Mouse (Mus musculus) limb, embryonic 12.5 days (tissue): ENCODE data around the gene Cd164l2. TPM values are rescaled to one million over a fixed set of nuclear protein-coding genes. Genes with fewer than 3 reads are reported as not detected.

Source experiments
- ATAC-seq: fragments of 200-750 bp; cut with Nextera tagmentation; 2 replicates; pipeline ENCODE4 v1.8.0; 2017; ENCODE audit warnings: low read depth, moderate TSS enrichment; ENCODE audit not compliant: insufficient number of reproducible peaks, insufficient read depth, low FRiP score, low TSS enrichment
- H3K27ac ChIP-seq: fragments of 300-500 bp; sonication (generic); 2 replicates; pipeline ENCODE4 v1.5.1; 2016; ENCODE audit warnings: mild to moderate bottlenecking, moderate library complexity
- H3K27me3 ChIP-seq: fragments of 300-500 bp; sonication (generic); 2 replicates; pipeline ENCODE4 v1.6.1; 2016; ENCODE audit warnings: mild to moderate bottlenecking, moderate library complexity
- H3K36me3 ChIP-seq: fragments of 300-500 bp; sonication (generic); 2 replicates; pipeline ENCODE4 v1.6.1; 2016; ENCODE audit warnings: mild to moderate bottlenecking, moderate library complexity
- H3K4me1 ChIP-seq: fragments of 300-500 bp; sonication (generic); replicated peaks from 2 replicates; pipeline ENCODE4 v1.6.1; 2016
- H3K4me2 ChIP-seq: fragments of 300-500 bp; sonication (generic); 2 replicates; pipeline ENCODE4 v1.6.1; 2016; ENCODE audit warnings: mild to moderate bottlenecking, moderate library complexity
- H3K4me3 ChIP-seq: fragments of 300-500 bp; sonication (generic); replicated peaks from 2 replicates; pipeline ENCODE4 v1.5.1; 2016; ENCODE audit warnings: mild to moderate bottlenecking
- H3K9ac ChIP-seq: fragments of 300-500 bp; sonication (generic); replicated peaks from 2 replicates; pipeline ENCODE4 v1.6.1; 2016; ENCODE audit warnings: mild to moderate bottlenecking, moderate library complexity
- H3K9me3 ChIP-seq: fragments of 300-500 bp; sonication (generic); 2 replicates; pipeline ENCODE4 v1.6.1; 2016; ENCODE audit warnings: mild to moderate bottlenecking, moderate library complexity
- WGBS: fragments of 180-500 bp; shearing (Covaris S2); methylation state at CpG from one replicate; pipeline ENCODE4 v1.1.7; 2016; 5-methylcytosine and 5-hydroxymethylcytosine counted together
- polyA plus RNA-seq: library from polyadenylated mRNA; unstranded; fragments of >200 nt; fragmentation: Nextera tagmentation; extraction: Ambion mirVana; gene quantifications from 2 replicates; pipeline ENCODE4 v1.2.1, GENCODE M21; 2016

Cd164l2 gene
- polyA plus RNA-seq, 1 experiment from 2014 or later, result 3.2 TPM

GRCm38 (mm10) chr4:133243538-133243937 is 31.6 kb downstream of the Cd164l2 start:
- H3K27me3 ChIP-seq, result peaks cover 71% of the 10 kb centered on the region
- H3K9me3 ChIP-seq, result no peaks in the 10 kb centered on the region
- no peak overlapping the region for H3K4me2 ChIP-seq
- H3K36me3 ChIP-seq, result no peaks in the 10 kb centered on the region
- no peak for ATAC-seq
- H3K4me1 ChIP-seq, result peaks cover 13% of the 10 kb centered on the region
- WGBS, result 46% methylated on average over 13 of the region's 13 CpGs
- no peak overlapping the region for H3K9ac ChIP-seq
- H3K27ac ChIP-seq, result no peak overlapping the region
- no peak overlapping the region for H3K4me3 ChIP-seq

- Histone ChIP-seq H3K4me3 (no peak overlapping the region), H3K27ac (no peak overlapping the region), H3K4me1 (peaks cover 13% of the 10 kb centered on the region), H3K4me2 (no peak overlapping the region), H3K27me3 (peaks cover 79% of the 10 kb centered on the region), H3K9me3 (no peaks in the 10 kb centered on the region), H3K36me3 (no peaks in the 10 kb centered on the region), H3K9ac (no peak overlapping the region)
- no peak for ATAC-seq
- 77% methylated on average over 1 of the region's 1 CpGs for WGBS
These were observed 32.4 kb downstream of the Cd164l2 start for GRCm38 (mm10) chr4:133244289-133244688.

GRCm38 (mm10) chr4:133247072-133247471 is 35.1 kb downstream of the Cd164l2 start:
- no peak overlapping the region for H3K9ac ChIP-seq
- H3K9me3 ChIP-seq, result no peaks in the 10 kb centered on the region
- ATAC-seq, result no peak
- H3K27ac ChIP-seq, result no peak overlapping the region
- H3K27me3 ChIP-seq, result peaks cover 89% of the 10 kb centered on the region
- H3K4me2 ChIP-seq, result no peak overlapping the region
- 19% methylated on average over 15 of the region's 15 CpGs for WGBS
- no peak overlapping the region for H3K4me3 ChIP-seq
- H3K36me3 ChIP-seq, result no peaks in the 10 kb centered on the region
- H3K4me1 ChIP-seq, result peaks cover 14% of the 10 kb centered on the region

- no peak for ATAC-seq
- H3K9ac ChIP-seq, result no peak overlapping the region
- 75% methylated on average over 13 of the region's 13 CpGs for WGBS
- H3K27ac ChIP-seq, result no peak overlapping the region
- peaks cover 14% of the 10 kb centered on the region for H3K4me1 ChIP-seq
- H3K4me2 ChIP-seq, result no peak overlapping the region
- no peaks in the 10 kb centered on the region for H3K36me3 ChIP-seq
- no peaks in the 10 kb centered on the region for H3K9me3 ChIP-seq
- peaks cover 89% of the 10 kb centered on the region for H3K27me3 ChIP-seq
- H3K4me3 ChIP-seq, result no peak overlapping the region
These were observed 36.0 kb downstream of the Cd164l2 start for GRCm38 (mm10) chr4:133247806-133248449.

GRCm38 (mm10) chr4:133250609-133251008 is 38.7 kb downstream of the Cd164l2 start:
- Histone ChIP-seq H3K4me1 (peaks cover 14% of the 10 kb centered on the region), H3K4me3 (peak overlapping the region; percentile 44), H3K9me3 (no peaks in the 10 kb centered on the region), H3K36me3 (no peaks in the 10 kb centered on the region), H3K4me2 (peak overlapping the region; percentile 69), H3K9ac (peak overlapping the region; percentile 60), H3K27ac (no peak overlapping the region), H3K27me3 (peaks cover 95% of the 10 kb centered on the region)
- no peak for ATAC-seq
- 3% methylated on average over 22 of the region's 22 CpGs for WGBS

GRCm38 (mm10) chr4:133251214-133251613 is 39.3 kb downstream of the Cd164l2 start:
- Histone ChIP-seq H3K9ac (peak overlapping the region; percentile 60), H3K4me1 (peaks cover 14% of the 10 kb centered on the region), H3K9me3 (no peaks in the 10 kb centered on the region), H3K27me3 (peaks cover 95% of the 10 kb centered on the region), H3K4me3 (peak overlapping the region; percentile 44), H3K36me3 (no peaks in the 10 kb centered on the region), H3K27ac (no peak overlapping the region), H3K4me2 (peak overlapping the region; percentile 69)
- ATAC-seq, result no peak
- 2% methylated on average over 31 of the region's 31 CpGs for WGBS

- no peak overlapping the region for H3K9ac ChIP-seq
- no peaks in the 10 kb centered on the region for H3K9me3 ChIP-seq
- peaks cover 95% of the 10 kb centered on the region for H3K27me3 ChIP-seq
- no peak overlapping the region for H3K27ac ChIP-seq
- 0 out of 2 replicates have a peak overlapping the region, but pooled peaks have one; percentile 69 for H3K4me2 ChIP-seq
- peaks cover 16% of the 10 kb centered on the region for H3K4me1 ChIP-seq
- 41% methylated on average over 4 of the region's 4 CpGs for WGBS
- no peak overlapping the region for H3K4me3 ChIP-seq
- H3K36me3 ChIP-seq, result no peaks in the 10 kb centered on the region
- ATAC-seq, result no peak
These were observed 40.2 kb downstream of the Cd164l2 start for GRCm38 (mm10) chr4:133252089-133252488.

- WGBS, result 51% methylated on average over 12 of the region's 12 CpGs
These were observed 41.5 kb downstream of the Cd164l2 start for GRCm38 (mm10) chr4:133253412-133253811.

GRCm38 (mm10) chr4:133255392-133255791 is 43.5 kb downstream of the Cd164l2 start:
- peaks cover 81% of the 10 kb centered on the region for H3K27me3 ChIP-seq

More at GRCm38 (mm10) chr4:133253412-133253811, 41.5 kb downstream of the Cd164l2 start:
- Histone ChIP-seq H3K4me2 (no peak overlapping the region), H3K9ac (no peak overlapping the region), H3K36me3 (no peaks in the 10 kb centered on the region), H3K9me3 (no peaks in the 10 kb centered on the region), H3K4me3 (no peak overlapping the region), H3K4me1 (peaks cover 14% of the 10 kb centered on the region), H3K27me3 (peaks cover 93% of the 10 kb centered on the region), H3K27ac (no peak overlapping the region)
- no peak for ATAC-seq

GRCm38 (mm10) chr4:133256820-133257219 is 44.9 kb downstream of the Cd164l2 start:
- Histone ChIP-seq H3K36me3 (no peaks in the 10 kb centered on the region), H3K27me3 (peaks cover 67% of the 10 kb centered on the region), H3K9ac (peak overlapping the region; percentile 40; the same call in 1 of the 2 replicates), H3K4me1 (peaks cover 6% of the 10 kb centered on the region), H3K27ac (no peak overlapping the region), H3K4me3 (peak overlapping the region; percentile 3; the same call in 1 of the 2 replicates), H3K4me2 (peak overlapping the region; percentile 27; the same call in 1 of the 2 replicates), H3K9me3 (no peaks in the 10 kb centered on the region)
- no peak for ATAC-seq
- WGBS, result 16% methylated on average over 24 of the region's 24 CpGs

More at GRCm38 (mm10) chr4:133255392-133255791, 43.5 kb downstream of the Cd164l2 start:
- Histone ChIP-seq H3K9ac (no peak overlapping the region), H3K4me3 (no peak overlapping the region), H3K27ac (no peak overlapping the region), H3K4me1 (peaks cover 13% of the 10 kb centered on the region), H3K4me2 (no peak overlapping the region), H3K36me3 (no peaks in the 10 kb centered on the region), H3K9me3 (no peaks in the 10 kb centered on the region)
- no peak for ATAC-seq
- 58% methylated on average over 6 of the region's 6 CpGs for WGBS

GRCm38 (mm10) chr4:133257230-133257629 is 45.3 kb downstream of the Cd164l2 start:
- no peak overlapping the region for H3K27ac ChIP-seq
- H3K9ac ChIP-seq, result peak overlapping the region; percentile 40; the same call in 1 of the 2 replicates
- peaks cover 10% of the 10 kb centered on the region for H3K4me1 ChIP-seq
- ATAC-seq, result no peak
- WGBS, result 26% methylated on average over 12 of the region's 12 CpGs
- 0 out of 2 replicates have a peak overlapping the region, but pooled peaks have one; percentile 3 for H3K4me3 ChIP-seq
- peak overlapping the region; percentile 27; the same call in 1 of the 2 replicates for H3K4me2 ChIP-seq
- peaks cover 63% of the 10 kb centered on the region for H3K27me3 ChIP-seq
- H3K36me3 ChIP-seq, result no peaks in the 10 kb centered on the region
- no peaks in the 10 kb centered on the region for H3K9me3 ChIP-seq
